Mouse (Mus musculus): Measurements from ENCODE around the gene Nek3.

Gene Nek3

DNA sequence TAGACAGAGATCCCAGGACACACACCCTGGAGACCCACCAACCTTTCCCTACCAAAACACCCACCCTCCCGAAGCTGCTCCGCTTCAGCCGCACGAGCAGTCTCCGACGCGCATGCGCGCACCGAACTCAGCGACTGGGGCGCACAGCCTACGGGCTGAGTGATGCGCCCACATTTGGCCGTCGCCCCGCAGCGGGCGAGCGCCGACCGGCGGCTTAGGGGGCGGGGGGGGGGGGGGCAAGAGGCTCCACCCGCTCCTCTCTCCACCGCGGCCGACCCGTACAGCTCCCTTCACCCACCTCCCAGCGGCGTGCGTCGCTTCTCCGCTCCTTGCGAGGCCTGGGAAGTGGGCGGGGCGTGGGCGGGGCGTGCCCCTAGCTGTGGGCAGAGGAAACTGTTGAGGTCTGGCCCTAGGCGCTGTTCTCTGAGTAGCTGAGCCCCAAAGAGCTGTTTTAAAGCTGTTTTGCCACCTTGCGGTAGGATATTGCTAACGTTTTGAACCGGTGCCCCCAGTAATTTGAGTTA, at the start of gene Nek3:
Nek3 (minus strand) TSS at position 356 of the 524 bp plus-strand sequence.
- peak; percentile 95 for DNase-seq (ENCODE audit: low read depth, low spot score)

DNA sequence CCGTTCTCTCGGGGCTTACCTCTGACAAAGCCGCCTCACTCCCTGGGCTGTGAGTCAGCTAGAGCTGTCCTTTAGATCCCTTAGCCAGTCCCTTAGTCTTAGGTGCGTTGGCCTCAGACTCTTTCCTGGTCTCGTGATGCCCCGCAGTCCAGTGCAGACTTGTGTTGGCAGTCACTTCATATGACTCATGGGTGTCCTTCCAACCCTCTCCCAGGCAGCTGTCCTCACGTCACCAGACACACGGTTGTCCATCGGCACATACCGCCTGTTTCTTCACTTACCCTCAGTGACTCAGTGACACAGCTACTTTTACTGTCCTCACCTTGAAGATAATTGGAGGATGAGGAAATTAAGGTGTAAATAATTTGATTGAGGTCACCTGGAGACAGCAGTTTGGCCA, 48.6 kb upstream of the Nek3 start:
- DNase-seq (ENCODE audit: low read depth, low spot score) = no peak

GRCm38 (mm10) chr8:22209012-22209411, 42.8 kb upstream of the Nek3 start:
- no peak for DNase-seq (ENCODE audit: low read depth, low spot score)

- DNase-seq (ENCODE audit: low read depth, low spot score) = no peak
These were observed 41.3 kb upstream of the Nek3 start for GRCm38 (mm10) chr8:22207535-22207934.

DNA sequence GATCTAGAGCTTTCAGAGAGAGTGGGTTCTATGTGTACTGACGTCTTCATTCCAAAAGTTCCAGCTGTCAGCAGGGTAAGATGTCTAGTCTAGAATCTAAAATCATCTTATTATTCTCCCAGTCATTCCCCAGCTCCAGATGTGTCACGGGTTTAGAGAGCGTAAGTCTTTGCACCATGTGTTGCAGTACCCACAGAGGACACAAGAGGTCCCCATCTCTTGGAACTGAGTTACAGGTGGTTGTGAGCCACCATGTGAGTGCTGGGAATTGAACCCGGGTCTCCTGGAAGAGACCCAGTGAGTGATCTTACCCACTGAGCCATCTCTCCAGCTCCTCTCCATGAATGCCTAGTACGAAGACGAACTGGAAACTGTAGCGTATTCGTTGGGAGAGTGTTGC, 33.2 kb upstream of the Nek3 start:
- DNase-seq (ENCODE audit: low read depth, low spot score) = no peak

DNA sequence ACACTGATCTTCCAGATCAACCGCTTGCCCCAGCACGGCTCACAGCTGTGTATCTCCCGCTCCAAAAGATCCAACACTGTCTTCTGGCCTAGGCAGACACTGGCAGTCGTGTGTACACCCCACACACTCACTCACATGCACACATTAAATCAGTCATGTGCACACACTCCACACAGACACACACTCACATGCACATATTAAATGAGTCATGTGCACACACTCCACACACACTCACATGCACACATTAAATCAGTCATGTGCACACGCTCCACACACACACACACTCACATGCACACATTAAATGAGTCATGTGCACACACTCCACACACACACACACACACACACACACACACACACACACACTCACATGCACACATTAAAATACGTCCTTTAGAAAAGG, 31.7 kb upstream of the Nek3 start:
- DNase-seq (ENCODE audit: low read depth, low spot score) = no peak

DNA sequence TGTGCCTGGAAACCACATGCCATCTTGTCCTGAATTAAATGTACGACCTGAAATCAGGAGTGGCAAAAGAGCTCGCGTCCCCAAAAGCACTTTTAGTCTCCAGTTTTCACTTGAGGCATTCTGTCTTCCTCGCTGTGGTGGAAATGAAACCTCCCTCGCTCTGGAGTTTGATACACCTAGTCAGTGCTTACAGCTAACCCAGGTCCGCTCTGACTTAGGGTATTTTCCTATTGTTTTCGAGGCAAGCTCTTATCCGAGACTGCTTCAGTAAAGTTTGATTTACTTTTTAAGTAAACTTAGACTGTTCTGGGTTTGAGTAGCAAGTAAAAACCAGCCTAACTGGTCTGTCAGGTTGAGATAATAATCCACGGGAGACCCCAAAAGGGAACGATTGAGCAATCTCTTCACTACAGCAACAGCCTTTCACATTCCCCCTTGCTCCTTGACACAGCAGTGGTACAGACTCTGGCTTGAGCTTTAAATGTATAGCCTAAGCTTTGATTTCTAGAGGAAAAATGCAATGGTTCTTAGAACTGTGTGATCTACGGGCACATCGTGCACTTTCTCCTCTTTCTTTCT, 27.3 kb upstream of the Nek3 start:
- peak; percentile 77 for DNase-seq (ENCODE audit: low read depth, low spot score)

- DNase-seq (ENCODE audit: low read depth, low spot score) = peak; percentile 89
These were observed 26.6 kb upstream of the Nek3 start, which contains the start of gene Vps36 for GRCm38 (mm10) chr8:22192660-22193431. Gene Vps36 (plus strand): TSS chr8:22192809.

DNA sequence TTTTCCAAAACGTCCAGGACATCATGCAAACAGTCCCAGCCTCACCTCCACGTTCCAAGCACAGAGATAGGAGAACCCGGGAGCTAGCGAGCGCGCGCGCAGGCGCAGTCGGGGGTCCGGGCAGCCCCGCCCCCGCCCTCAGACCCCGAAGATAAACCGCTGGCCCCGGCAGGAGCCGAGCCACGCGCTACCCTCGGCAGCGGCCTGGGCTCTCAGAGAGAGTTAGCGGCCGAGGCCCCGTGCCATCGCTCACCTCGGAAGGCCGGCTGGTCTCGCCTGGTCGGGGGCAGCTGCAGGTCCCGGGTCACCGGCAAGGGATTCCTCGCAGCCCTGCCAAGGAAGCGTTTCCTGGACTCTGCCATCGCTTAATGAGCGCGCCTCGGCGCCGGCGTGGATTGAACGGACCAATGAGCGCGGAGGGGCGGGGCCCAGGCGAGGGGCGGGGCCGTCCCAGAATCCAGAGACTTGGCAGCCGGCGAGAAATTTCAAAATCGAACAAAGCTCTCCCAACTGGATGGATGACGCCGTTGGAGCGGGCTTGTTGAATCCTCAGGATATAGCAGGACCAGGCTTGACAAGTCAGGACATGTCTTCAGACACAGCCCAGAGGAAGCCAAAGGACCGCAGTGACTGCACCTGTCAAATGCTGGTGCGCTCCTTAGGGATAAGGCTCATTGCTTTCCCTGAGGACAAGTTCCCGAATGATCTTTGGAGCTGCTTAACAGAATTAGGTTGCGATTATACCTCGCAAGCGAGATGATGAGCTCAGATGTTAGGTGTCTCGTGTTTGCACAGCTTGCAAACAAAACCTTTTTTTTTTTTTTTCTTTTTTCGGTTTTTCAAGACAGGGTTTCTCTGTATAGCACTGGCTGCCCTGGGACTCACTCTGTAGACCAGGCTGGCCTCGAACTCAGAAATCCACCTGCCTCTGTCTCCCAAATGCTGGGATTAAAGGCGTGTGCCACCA, 19.5 kb upstream of the Nek3 start, which contains the start of gene Ckap2:
Ckap2 (minus strand) TSS at position 389 of the 967 bp plus-strand sequence.
- DNase-seq (ENCODE audit: low read depth, low spot score) = peak; percentile 95

DNA sequence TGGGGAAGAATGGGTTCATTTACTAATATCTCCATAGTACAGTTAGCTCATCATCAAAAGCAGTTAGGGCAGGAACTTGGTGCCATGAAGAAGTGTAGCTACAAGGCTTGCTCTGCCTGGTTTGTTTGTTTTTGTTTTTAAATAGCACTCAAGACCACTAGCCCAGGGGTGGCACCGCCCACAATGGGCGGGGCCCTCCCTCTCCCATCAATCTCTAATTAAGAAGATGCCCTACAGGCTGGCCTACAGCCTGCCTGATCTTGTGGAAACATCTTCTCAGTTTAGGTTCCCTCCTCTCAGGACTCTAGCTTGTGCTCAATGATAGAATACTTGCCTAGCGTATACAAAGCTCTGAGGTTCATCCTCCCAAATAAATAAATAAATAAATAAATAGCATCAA, 18.6 kb upstream of the Nek3 start:
- peak; percentile 90 for DNase-seq (ENCODE audit: low read depth, low spot score)

GRCm38 (mm10) chr8:22175966-22176365, 9.7 kb upstream of the Nek3 start:
- DNase-seq (ENCODE audit: low read depth, low spot score) = no peak

DNA sequence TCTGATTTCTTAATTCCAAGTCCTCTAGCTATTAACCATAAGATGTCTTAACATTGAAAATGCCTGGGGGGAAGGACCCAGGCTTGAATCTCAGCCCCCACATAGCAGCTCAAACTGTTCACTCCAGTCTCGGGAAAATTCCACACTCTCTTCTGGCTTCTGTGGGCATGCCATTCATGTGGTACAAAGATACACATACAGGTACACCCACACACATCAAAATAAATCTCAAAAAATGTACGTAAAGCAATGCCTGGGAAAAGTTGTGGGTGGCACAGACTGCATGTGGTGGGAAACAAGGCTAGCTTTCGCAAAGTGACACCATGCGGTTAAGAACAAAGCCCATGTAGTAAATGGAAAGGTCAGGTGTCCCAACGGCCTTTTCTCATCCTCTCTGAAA, 2.9 kb upstream of the Nek3 start:
- DNase-seq (ENCODE audit: low read depth, low spot score) = no peak

GRCm38 (mm10) chr8:22165251-22166079, 770 bp downstream of the Nek3 start:
- DNase-seq (ENCODE audit: low read depth, low spot score) = no peak

DNA sequence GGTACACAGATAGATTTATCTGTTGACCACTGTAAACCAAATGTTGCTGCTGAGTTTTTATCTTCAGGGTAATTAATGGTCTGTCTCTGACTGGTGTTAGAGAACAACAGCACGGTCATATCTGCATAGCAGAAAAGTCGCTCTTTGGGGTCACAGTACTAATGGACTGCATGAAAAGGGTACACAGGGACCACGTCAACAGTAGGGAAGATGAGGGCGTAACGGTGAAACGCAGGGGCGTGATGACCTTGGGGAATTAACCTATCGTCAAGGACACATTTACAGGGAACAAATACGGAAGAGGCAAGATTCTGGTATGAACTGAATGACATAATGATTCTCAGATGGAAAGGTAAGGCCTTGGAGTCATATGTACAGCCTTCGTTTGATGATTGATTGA, 1.8 kb downstream of the Nek3 start:
- no peak for DNase-seq (ENCODE audit: low read depth, low spot score)

GRCm38 (mm10) chr8:22162206-22162605, 4.0 kb downstream of the Nek3 start:
- no peak for DNase-seq (ENCODE audit: low read depth, low spot score)

DNA sequence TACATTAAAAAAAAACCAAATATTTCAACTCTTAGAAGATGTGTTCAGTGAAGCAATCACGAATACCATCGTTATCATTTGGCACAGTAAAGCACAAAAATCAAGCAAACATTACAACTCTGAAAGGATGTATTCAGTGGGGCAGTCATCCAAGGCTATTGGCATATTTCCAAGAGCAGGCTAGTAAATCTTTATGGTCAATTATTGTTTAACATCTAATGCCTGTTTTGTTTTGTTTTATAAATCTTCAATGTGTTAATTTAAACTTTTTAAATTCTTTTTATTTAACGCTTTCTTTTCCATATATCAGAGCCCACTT, 15.9 kb downstream of the Nek3 start:
- DNase-seq (ENCODE audit: low read depth, low spot score) = no peak

GRCm38 (mm10) chr8:22149643-22150344, 16.4 kb downstream of the Nek3 start:
- DNase-seq (ENCODE audit: low read depth, low spot score) = no peak

GRCm38 (mm10) chr8:22148367-22148740, 17.9 kb downstream of the Nek3 start:
- no peak for DNase-seq (ENCODE audit: low read depth, low spot score)

- DNase-seq (ENCODE audit: low read depth, low spot score) = no peak
These were observed 18.4 kb downstream of the Nek3 start for GRCm38 (mm10) chr8:22147706-22148366.

- DNase-seq (ENCODE audit: low read depth, low spot score) = no peak
These were observed 20.4 kb downstream of the Nek3 start for GRCm38 (mm10) chr8:22145831-22146230.

All from A20 (cell line).